Mouse (Mus musculus) hindbrain, embryonic 16.5 days (tissue): Measurements from ENCODE around the gene Nat9. TPM values are rescaled to one million over a fixed set of nuclear protein-coding genes. Genes with fewer than 3 reads are reported as not detected.
A peak's percentile ranks its signal among the peaks of the same experiment; 100 is the strongest.

Experiments used
- ATAC-seq: fragments of 200-750 bp; cut with Nextera tagmentation; 2 replicates; pipeline ENCODE4 v1.8.0; 2017; ENCODE audit warnings: moderate TSS enrichment, moderate library complexity
- H3K27ac ChIP-seq: fragments of 300-500 bp; sonication (generic); 2 replicates; pipeline ENCODE4 v1.5.1; 2014; ENCODE audit warnings: low read depth, mild to moderate bottlenecking, control low read depth, low read length, moderate library complexity
- H3K27me3 ChIP-seq: fragments of 300-500 bp; sonication (generic); replicated peaks from 2 replicates; pipeline ENCODE4 v1.6.1; 2014; ENCODE audit warnings: low read length; ENCODE audit not compliant: control insufficient read depth, insufficient read depth
- H3K36me3 ChIP-seq: fragments of 300-500 bp; sonication (generic); 2 replicates; pipeline ENCODE4 v1.6.1; 2014; ENCODE audit warnings: mild to moderate bottlenecking, low read length, moderate library complexity, mixed read lengths; ENCODE audit not compliant: control insufficient read depth, insufficient read depth
- H3K4me1 ChIP-seq: fragments of 300-500 bp; sonication (generic); 2 replicates; pipeline ENCODE4 v1.6.1; 2014; ENCODE audit warnings: low read depth, low read length; ENCODE audit not compliant: control insufficient read depth, insufficient read depth
- H3K4me2 ChIP-seq: fragments of 300-500 bp; sonication (generic); 2 replicates; pipeline ENCODE4 v1.6.1; 2014; ENCODE audit warnings: mild to moderate bottlenecking, low read length, control low read depth, moderate library complexity
- H3K4me3 ChIP-seq: fragments of 300-500 bp; sonication (generic); 2 replicates; pipeline ENCODE4 v1.5.1; 2014; ENCODE audit warnings: mild to moderate bottlenecking, low read length, control low read depth, moderate library complexity
- H3K9ac ChIP-seq: fragments of 300-500 bp; sonication (generic); 2 replicates; pipeline ENCODE4 v1.6.1; 2014; ENCODE audit warnings: low read depth, mild to moderate bottlenecking, control low read depth, low read length, moderate library complexity
- H3K9me3 ChIP-seq: fragments of 300-500 bp; sonication (generic); 2 replicates; pipeline ENCODE4 v1.6.1; 2014; ENCODE audit warnings: mild to moderate bottlenecking, low read length, moderate library complexity; ENCODE audit not compliant: control insufficient read depth
- WGBS: fragments of 180-500 bp; shearing (Covaris S2); extraction: QIAGEN DNeasy Blood & Tissue Kit; methylation state at CpG from one replicate; pipeline ENCODE4 v1.1.7; 2014; 5-methylcytosine and 5-hydroxymethylcytosine counted together
- polyA plus RNA-seq: library from polyadenylated mRNA; unstranded; fragments of >200 nt; fragmentation: Nextera tagmentation; extraction: Ambion mirVana; gene quantifications from 2 replicates; pipeline ENCODE4 v1.2.1, GENCODE M21; 2015

Nat9 gene
- polyA plus RNA-seq, 1 experiment from 2014 or later = 24.6 TPM

DNA sequence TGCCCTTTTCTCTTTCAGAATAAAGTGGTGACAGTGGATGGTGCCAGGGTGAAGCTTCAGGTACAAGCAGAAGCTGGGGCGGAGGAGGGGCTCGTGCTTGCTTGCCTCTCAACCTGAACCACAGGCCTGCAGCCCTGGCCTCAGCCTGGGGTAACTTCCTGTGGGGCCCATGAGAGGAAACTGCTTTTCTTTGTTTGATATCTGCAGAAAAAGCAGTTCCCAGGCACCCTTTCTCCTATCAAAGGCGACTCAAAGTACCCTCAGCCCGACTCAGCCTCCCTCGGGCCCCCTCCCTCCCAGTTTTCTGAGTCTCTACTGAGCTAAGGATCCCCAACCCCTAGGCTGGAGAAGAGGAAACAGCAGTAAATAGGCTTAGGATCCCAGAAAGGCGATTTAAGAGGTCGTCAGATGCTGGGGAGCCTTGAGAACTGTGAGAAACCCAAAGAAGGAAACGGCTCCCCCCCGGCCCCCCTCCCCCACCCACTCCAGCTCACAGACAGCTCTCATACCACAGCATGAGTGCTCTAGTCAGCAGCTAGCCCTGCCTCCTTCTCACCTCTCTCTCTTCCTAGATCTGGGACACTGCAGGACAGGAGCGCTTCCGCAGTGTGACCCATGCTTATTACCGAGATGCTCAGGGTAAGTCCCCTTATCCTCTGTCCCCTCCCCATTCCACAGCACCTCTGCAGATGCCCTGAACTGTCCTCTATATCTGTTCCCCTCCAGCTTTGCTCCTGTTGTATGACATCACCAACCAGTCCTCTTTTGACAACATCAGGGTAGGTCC is 29.5 kb downstream of the Nat9 start:
- ATAC-seq = no peak
- peaks cover 28% of the 10 kb centered on the region for H3K27me3 ChIP-seq
- no peak overlapping the region for H3K4me2 ChIP-seq
- H3K36me3 ChIP-seq = no peaks in the 10 kb centered on the region
- no peak overlapping the region for H3K4me3 ChIP-seq
- peaks cover 9% of the 10 kb centered on the region for H3K4me1 ChIP-seq
- no peak overlapping the region for H3K27ac ChIP-seq
- no peaks in the 10 kb centered on the region for H3K9me3 ChIP-seq
- WGBS = 38% methylated on average over 12 of the region's 12 CpGs
- no peak overlapping the region for H3K9ac ChIP-seq

DNA sequence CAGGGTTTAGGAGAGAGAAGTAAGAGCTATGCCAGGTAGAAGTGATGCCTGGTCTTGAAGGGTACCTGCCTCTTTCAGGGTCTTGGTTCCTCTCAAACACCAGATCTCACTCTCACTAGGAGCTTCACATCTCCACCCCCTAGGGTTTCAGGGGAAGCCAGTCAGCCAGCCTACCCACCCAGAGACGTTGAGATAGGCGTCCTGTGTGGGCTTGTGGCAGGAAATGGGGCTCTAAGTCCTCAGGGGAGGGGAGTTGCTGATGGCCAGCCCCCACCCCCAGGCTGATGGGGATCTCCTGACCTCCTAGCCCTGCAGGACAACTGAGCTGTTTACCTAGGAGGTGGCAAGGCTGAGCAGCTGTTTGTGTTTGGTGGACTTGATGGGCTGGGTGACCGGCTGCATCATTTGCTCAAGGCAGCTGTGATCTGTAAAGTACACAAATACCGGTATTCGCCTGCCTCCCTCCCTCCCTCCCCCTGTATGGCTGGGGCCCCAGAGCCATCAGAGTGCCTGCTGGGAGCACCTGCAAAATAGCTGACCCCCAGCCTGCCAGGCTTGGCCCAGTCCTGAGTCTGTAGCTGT is 32.5 kb downstream of the Nat9 start:
- Histone ChIP-seq H3K9ac (no peak overlapping the region), H3K4me1 (peaks cover 7% of the 10 kb centered on the region), H3K27ac (no peak overlapping the region), H3K4me2 (no peak overlapping the region), H3K9me3 (no peaks in the 10 kb centered on the region), H3K4me3 (no peak overlapping the region), H3K36me3 (no peaks in the 10 kb centered on the region), H3K27me3 (peaks cover 21% of the 10 kb centered on the region)
- WGBS = 15% methylated on average over 5 of the region's 5 CpGs
- ATAC-seq = no peak

DNA sequence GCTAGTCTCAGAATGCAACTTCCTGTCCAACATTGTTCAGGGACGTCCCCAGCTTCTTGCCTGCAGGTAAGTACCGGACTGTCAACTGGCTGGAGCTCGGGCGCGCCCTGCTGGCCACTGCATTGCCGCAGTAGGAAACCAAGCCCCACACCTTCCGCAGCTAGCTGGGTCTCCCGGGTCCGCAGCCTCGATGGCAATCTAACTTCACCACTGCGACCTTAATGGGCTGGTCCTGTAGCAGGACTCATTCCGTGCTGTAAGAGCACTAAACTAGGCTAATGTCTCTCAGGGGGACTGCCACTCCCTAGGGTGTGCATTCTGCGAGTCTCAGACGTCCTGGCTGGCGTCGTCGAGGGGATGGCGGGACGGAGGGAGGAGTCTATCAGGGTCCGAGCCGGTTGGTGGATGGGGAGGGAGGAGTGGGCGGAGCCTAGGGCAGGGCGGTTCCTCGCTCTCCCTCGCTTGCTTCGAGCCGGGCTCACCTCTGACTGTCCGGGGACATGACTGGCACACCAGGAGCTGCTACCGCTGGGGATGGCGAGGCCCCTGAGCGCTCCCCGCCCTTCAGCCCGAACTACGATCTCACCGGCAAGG is 33.9 kb downstream of the Nat9 start:
- H3K27ac ChIP-seq = no peak overlapping the region
- under 1% methylated on average over 35 of the region's 35 CpGs for WGBS
- peaks cover 21% of the 10 kb centered on the region for H3K27me3 ChIP-seq
- peak overlapping the region; percentile 7 for H3K9ac ChIP-seq
- peak; percentile 40 for ATAC-seq
- H3K4me2 ChIP-seq = peak overlapping the region; percentile 48
- no peaks in the 10 kb centered on the region for H3K36me3 ChIP-seq
- H3K9me3 ChIP-seq = peaks cover 6% of the 10 kb centered on the region; the same call in 1 of the 2 replicates
- peaks cover 7% of the 10 kb centered on the region for H3K4me1 ChIP-seq
- peak overlapping the region; percentile 31 for H3K4me3 ChIP-seq

DNA sequence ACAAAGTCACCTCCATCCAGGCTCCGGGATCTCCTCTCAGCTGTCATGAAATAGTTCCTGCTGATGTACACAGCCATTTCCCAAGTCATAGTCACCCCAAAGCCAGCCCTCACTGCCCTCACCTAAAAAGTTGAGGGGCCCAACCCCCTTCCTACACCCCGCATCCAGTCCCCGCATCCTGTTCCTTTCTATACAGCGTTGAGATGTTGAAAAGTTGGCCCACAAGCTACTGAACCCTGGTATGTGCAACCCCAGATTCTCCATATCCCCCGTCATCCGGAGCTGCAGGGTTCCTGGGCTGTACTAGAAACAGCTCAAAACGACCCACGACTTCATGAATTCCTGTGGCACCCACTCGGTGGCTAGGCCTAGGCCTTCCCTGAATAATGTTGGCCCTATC is 34.6 kb downstream of the Nat9 start:
- Histone ChIP-seq H3K4me3 (no peak overlapping the region), H3K4me2 (no peak overlapping the region), H3K4me1 (peaks cover 7% of the 10 kb centered on the region), H3K9me3 (peaks cover 6% of the 10 kb centered on the region; the same call in 1 of the 2 replicates), H3K27ac (no peak overlapping the region), H3K27me3 (peaks cover 21% of the 10 kb centered on the region), H3K9ac (no peak overlapping the region), H3K36me3 (no peaks in the 10 kb centered on the region)
- 81% methylated on average over 9 of the region's 9 CpGs for WGBS
- ATAC-seq = no peak

DNA sequence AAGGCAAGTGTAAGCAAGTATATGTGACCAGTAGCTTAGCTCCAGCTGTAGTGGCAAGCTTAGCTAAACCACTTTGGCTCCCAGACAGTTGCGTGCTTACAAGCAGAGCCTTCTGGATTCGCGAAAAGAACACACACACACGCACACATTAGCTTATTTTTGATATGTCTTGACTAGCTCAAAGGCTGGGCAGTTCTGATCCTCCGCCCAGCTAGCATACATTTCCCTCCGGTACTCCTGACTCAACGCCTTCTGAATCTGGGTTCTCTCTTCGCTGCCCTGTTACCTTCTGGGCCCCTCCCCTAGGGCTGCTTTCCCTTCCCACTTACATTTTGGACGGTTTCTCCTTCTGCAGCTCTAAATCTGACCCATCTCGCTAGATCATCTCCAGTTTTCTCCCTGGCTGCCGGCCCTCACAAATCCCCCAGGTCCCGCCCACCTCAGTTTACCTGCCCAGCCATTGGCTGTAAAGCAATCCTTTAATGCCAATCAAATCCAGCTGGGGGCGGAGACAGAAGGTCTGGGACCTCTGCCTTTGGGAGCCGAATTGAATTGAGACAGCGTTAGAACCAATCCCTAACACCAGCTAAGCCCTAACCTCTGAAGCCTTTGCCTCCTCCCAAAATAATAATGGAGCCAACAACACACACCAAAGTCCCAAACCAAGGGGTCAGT is 35.8 kb downstream of the Nat9 start:
- Histone ChIP-seq H3K4me2 (peak overlapping the region; percentile 66), H3K4me1 (peaks cover 7% of the 10 kb centered on the region), H3K36me3 (no peaks in the 10 kb centered on the region), H3K9me3 (peaks cover 6% of the 10 kb centered on the region; the same call in 1 of the 2 replicates), H3K27me3 (peaks cover 21% of the 10 kb centered on the region), H3K9ac (peak overlapping the region; percentile 50), H3K4me3 (peak overlapping the region; percentile 40), H3K27ac (no peak overlapping the region)
- WGBS = 5% methylated on average over 15 of the region's 15 CpGs
- ATAC-seq = peak; percentile 84

DNA sequence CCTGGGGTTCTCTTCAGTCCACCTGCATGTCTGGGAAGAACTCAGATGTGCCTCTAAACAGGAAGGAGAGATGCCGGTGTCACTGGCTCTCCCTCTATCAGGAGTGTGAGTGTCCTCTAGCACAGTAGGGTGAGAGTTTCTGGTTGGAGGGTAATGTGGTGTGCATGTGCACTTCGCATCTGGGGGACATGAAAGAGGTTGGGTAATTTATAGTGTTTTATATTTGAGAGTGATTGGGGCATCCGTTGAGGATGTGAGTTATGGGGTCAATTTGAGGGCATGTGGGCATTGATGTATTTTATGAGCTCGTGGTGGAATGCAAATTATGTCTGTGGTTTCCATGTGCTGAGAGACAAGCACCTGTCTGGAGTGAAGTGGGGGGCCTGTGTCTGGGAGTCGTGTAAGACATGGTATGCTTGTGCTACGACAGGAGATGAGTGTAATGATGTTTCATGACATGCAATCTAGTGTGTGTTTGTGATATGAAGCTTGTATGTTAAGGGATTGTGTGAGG is 36.9 kb downstream of the Nat9 start:
- Histone ChIP-seq H3K9ac (no peak overlapping the region), H3K4me2 (no peak overlapping the region), H3K36me3 (no peaks in the 10 kb centered on the region), H3K4me1 (peaks cover 7% of the 10 kb centered on the region), H3K9me3 (peaks cover 6% of the 10 kb centered on the region; the same call in 1 of the 2 replicates), H3K27ac (no peak overlapping the region), H3K4me3 (no peak overlapping the region), H3K27me3 (peaks cover 17% of the 10 kb centered on the region)
- 69% methylated on average over 6 of the region's 6 CpGs for WGBS
- no peak for ATAC-seq

DNA sequence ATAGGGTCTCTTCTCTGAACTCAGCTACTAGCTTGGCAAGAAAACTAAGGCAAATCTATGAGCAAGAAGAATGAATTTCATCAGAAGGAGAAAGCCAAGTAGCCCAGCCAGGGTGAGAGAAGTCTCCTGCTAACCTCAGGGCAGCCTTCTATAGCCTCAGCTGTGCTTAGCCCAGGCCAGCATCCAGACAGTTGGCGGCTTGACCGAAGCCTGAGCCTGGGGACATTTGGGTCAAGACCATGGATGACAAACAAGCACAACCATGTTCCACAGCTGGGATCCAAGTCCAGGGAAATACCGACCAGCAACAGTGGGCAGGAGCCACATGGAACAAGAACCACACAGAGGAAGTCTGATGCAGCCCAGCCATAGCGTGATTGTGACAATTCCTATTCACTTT is 39.8 kb downstream of the Nat9 start:
- Histone ChIP-seq H3K9me3 (peaks cover 6% of the 10 kb centered on the region; the same call in 1 of the 2 replicates), H3K36me3 (no peaks in the 10 kb centered on the region), H3K9ac (no peak overlapping the region), H3K27me3 (no peaks in the 10 kb centered on the region; the same call in 1 of the 2 replicates), H3K4me3 (no peak overlapping the region), H3K4me2 (no peak overlapping the region), H3K4me1 (no peaks in the 10 kb centered on the region; the same call in 1 of the 2 replicates), H3K27ac (no peak overlapping the region)
- 91% methylated on average over 4 of the region's 4 CpGs for WGBS
- no peak for ATAC-seq

DNA sequence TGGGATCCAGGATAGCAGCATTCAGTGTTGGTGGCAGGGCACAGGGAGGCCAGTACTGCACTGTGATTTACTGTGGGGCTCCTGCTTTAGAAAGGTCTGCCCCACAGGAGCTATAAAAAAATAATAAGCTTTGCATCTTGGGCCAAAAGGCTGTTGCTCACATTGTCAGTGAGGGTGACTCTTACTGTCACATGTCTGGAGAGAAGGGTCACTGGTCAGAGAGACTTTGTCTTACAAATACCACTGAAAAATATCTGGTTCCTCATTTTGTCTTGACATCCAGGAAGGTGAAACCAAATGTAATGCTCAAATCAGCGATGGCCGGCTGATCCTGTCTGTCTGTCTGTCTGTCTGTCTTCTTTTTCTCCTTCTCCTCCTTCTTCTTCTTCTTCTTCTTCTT is 45.7 kb downstream of the Nat9 start:
- Histone ChIP-seq H3K9me3 (no peaks in the 10 kb centered on the region), H3K36me3 (no peaks in the 10 kb centered on the region), H3K4me2 (no peak overlapping the region), H3K9ac (no peak overlapping the region), H3K27ac (no peak overlapping the region), H3K4me3 (no peak overlapping the region), H3K4me1 (no peaks in the 10 kb centered on the region), H3K27me3 (no peaks in the 10 kb centered on the region)
- WGBS = 88% methylated on average over 2 of the region's 2 CpGs
- ATAC-seq = no peak
